Mouse (Mus musculus): ENCODE measurements around the gene Cracr2b. TPM values are rescaled to one million over a fixed set of nuclear protein-coding genes. Genes with fewer than 3 reads are reported as not detected.

The Cracr2b gene
- polyA plus RNA-seq, 1 experiment from 2014 or later, result 12.7 TPM

GRCm38 (mm10) chr7:141476226-141476980, 15.5 kb downstream of the Cracr2b start:
- peak; percentile 60 for TF ChIP-seq CTCF (IDR thresholded peaks at IDR 0.05; ENCODE audit: low read depth)
- Histone ChIP-seq H3K9ac (ENCODE audit: low read depth, low read length) (peak overlapping the region; percentile 59; the same call in 1 of the 2 replicates), H3K9me3 (ENCODE audit: control insufficient read depth) (no peaks in the 10 kb centered on the region), H3K27me3 (replicated peaks; ENCODE audit: control insufficient read depth, insufficient read depth, low read length) (no peaks in the 10 kb centered on the region), H3K4me2 (replicated peaks; ENCODE audit: low read depth) (peak overlapping the region; percentile 98), H3K27ac (ENCODE audit: low read depth, low read length) (peak overlapping the region; percentile 87), H3K4me3 (ENCODE audit: low read depth, low read length) (peak overlapping the region; percentile 62), H3K4me1 (replicated peaks; ENCODE audit: control insufficient read depth, insufficient read depth, low read length) (peaks cover 10% of the 10 kb centered on the region; the same call in 1 of the 2 replicates), H3K36me3 (ENCODE audit: control insufficient read depth, insufficient read depth) (peaks cover 10% of the 10 kb centered on the region)
- peak; percentile 51 for ATAC-seq
- WGBS, result 1% methylated on average over 17 of the region's 17 CpGs

DNA sequence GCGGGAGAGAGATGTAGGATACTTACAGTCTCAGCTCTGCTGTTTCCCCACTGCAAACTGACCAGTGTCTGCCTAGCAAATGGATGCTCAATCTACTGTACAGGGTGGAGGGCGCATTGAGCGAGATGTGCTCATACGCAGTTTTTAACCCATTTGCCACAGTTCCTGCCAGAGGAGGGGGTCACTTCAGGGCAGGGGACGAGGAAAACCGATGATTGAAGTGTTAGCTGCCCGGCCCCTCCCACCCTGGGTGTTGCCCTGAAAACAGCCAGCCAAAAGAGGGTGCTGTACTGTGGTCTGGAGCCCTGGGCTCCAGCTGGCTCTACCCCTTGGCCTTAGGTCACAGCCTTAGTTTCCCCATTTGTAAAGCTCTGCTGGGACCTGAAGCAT, 16.1 kb downstream of the Cracr2b start:
- Histone ChIP-seq H3K27me3 (replicated peaks; ENCODE audit: control insufficient read depth, insufficient read depth, low read length) (peaks cover 4% of the 10 kb centered on the region; the same call in 1 of the 2 replicates), H3K4me1 (replicated peaks; ENCODE audit: control insufficient read depth, insufficient read depth, low read length) (peaks cover 10% of the 10 kb centered on the region; the same call in 1 of the 2 replicates), H3K4me3 (ENCODE audit: low read depth, low read length) (peak overlapping the region; percentile 62; the same call in 1 of the 2 replicates), H3K36me3 (ENCODE audit: control insufficient read depth, insufficient read depth) (peaks cover 8% of the 10 kb centered on the region), H3K4me2 (replicated peaks; ENCODE audit: low read depth) (peak overlapping the region; percentile 98), H3K27ac (ENCODE audit: low read depth, low read length) (peak overlapping the region; percentile 87), H3K9ac (ENCODE audit: low read depth, low read length) (0 out of 2 replicates have a peak overlapping the region, but pooled peaks have one; percentile 59), H3K9me3 (ENCODE audit: control insufficient read depth) (no peaks in the 10 kb centered on the region)
- TF ChIP-seq CTCF (IDR thresholded peaks at IDR 0.05; ENCODE audit: low read depth), result peak; percentile 30
- WGBS, result 20% methylated on average over 7 of the region's 7 CpGs
- ATAC-seq, result no peak

- peak overlapping the region; percentile 87 for H3K27ac ChIP-seq (ENCODE audit: low read depth, low read length)
- peaks cover 1% of the 10 kb centered on the region; the same call in 1 of the 2 replicates for H3K36me3 ChIP-seq (ENCODE audit: control insufficient read depth, insufficient read depth)
- peaks cover 10% of the 10 kb centered on the region; the same call in 1 of the 2 replicates for H3K4me1 ChIP-seq (replicated peaks; ENCODE audit: control insufficient read depth, insufficient read depth, low read length)
- H3K4me2 ChIP-seq (replicated peaks; ENCODE audit: low read depth), result peak overlapping the region; percentile 21
- ATAC-seq, result no peak
- no peaks in the 10 kb centered on the region for H3K9me3 ChIP-seq (ENCODE audit: control insufficient read depth)
- 53% methylated on average over 4 of the region's 4 CpGs for WGBS
- H3K9ac ChIP-seq (ENCODE audit: low read depth, low read length), result no peak overlapping the region
- peaks cover 12% of the 10 kb centered on the region; the same call in 1 of the 2 replicates for H3K27me3 ChIP-seq (replicated peaks; ENCODE audit: control insufficient read depth, insufficient read depth, low read length)
- no peak overlapping the region for H3K4me3 ChIP-seq (ENCODE audit: low read depth, low read length)
- no peak for TF ChIP-seq CTCF (IDR thresholded peaks at IDR 0.05; ENCODE audit: low read depth)
Observed at GRCm38 (mm10) chr7:141477578-141478269, 16.8 kb downstream of the Cracr2b start.

DNA sequence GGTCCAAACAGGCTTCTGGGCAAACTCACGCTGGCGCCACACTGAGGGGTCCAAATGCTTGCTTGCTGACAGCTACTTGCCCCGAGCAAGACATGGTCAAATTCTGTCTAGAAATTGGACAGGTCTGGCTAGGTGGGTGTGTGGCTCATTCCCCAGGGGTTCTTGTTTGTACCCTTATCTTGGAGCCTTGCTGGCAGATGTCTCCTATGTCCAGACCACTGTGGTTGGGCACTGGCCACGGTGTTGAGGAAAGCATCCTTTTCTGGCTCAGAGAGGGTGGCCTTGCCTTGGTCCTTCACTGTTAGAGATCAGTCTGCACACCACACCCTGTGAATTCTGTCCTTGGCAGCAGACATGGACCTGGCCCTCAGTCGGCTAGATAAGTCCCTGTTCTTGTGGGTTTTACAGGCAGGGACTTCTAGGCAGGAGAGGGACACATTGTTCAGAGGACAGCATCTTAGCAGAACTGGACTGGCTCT, 17.4 kb downstream of the Cracr2b start:
- Histone ChIP-seq H3K4me2 (replicated peaks; ENCODE audit: low read depth) (peak overlapping the region; percentile 21; the same call in 1 of the 2 replicates), H3K9me3 (ENCODE audit: control insufficient read depth) (no peaks in the 10 kb centered on the region), H3K36me3 (ENCODE audit: control insufficient read depth, insufficient read depth) (no peaks in the 10 kb centered on the region), H3K27me3 (replicated peaks; ENCODE audit: control insufficient read depth, insufficient read depth, low read length) (peaks cover 18% of the 10 kb centered on the region; the same call in 1 of the 2 replicates), H3K9ac (ENCODE audit: low read depth, low read length) (no peak overlapping the region), H3K4me1 (replicated peaks; ENCODE audit: control insufficient read depth, insufficient read depth, low read length) (peaks cover 10% of the 10 kb centered on the region; the same call in 1 of the 2 replicates), H3K4me3 (ENCODE audit: low read depth, low read length) (no peak overlapping the region), H3K27ac (ENCODE audit: low read depth, low read length) (no peak overlapping the region; the same call in 1 of the 2 replicates)
- TF ChIP-seq CTCF (IDR thresholded peaks at IDR 0.05; ENCODE audit: low read depth), result no peak
- WGBS, result 76% methylated on average over 5 of the region's 5 CpGs
- no peak for ATAC-seq

DNA sequence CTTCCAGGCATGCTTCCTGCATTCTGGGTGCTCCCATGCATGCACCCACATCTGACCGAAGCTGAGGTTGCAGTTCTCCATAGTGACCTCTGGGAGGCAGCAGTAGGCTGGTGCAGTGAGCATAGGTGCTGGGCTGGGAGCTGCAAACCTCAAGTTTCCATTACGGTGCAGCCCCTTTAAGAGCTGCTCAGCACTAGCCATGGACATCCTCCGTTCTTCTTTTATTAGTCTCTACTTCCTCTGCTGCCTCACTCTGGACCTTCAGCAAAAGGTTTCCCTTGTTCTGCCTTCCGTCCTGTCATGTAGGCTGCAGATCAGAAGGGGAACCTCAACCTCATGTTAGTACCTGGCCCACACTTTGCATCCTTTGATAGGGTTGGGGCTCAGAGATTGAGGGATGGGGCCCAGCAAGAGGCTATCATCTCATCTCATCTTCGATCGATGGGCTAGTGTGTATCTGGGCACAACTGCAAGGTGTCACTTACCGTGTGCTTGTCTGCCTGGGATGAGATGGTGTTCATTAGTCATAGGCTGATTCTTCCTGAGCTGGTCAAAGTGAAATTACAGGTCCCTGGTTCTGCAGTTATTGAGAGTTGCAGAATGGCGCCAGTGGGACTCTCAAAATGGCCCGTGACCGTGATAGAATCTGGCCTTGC, 20.1 kb downstream of the Cracr2b start:
- Histone ChIP-seq H3K36me3 (ENCODE audit: control insufficient read depth, insufficient read depth) (no peaks in the 10 kb centered on the region), H3K27ac (ENCODE audit: low read depth, low read length) (no peak overlapping the region), H3K4me2 (replicated peaks; ENCODE audit: low read depth) (peak overlapping the region; percentile 89), H3K4me1 (replicated peaks; ENCODE audit: control insufficient read depth, insufficient read depth, low read length) (peaks cover 3% of the 10 kb centered on the region; the same call in 1 of the 2 replicates), H3K27me3 (replicated peaks; ENCODE audit: control insufficient read depth, insufficient read depth, low read length) (peaks cover 18% of the 10 kb centered on the region; the same call in 1 of the 2 replicates), H3K9ac (ENCODE audit: low read depth, low read length) (no peak overlapping the region), H3K4me3 (ENCODE audit: low read depth, low read length) (peak overlapping the region; percentile 48), H3K9me3 (ENCODE audit: control insufficient read depth) (no peaks in the 10 kb centered on the region)
- peak; percentile 54 for ATAC-seq
- WGBS, result 9% methylated on average over 10 of the region's 10 CpGs
- peak; percentile 97 for TF ChIP-seq CTCF (IDR thresholded peaks at IDR 0.05; ENCODE audit: low read depth)

All from intestine, postnatal 0 days (tissue).